Mouse (Mus musculus) liver, embryonic 14.5 days (tissue): ENCODE measurements at regions not wholly inside any gene's neighbourhood (a gene's known extent, or its start where the extent isn't known, plus 50 kb on each side); places are given as distances from the start of the nearest gene placed in this dataset.

Experiments used
- ATAC-seq: fragments of 200-750 bp; cut with Nextera tagmentation; 2 replicates; pipeline ENCODE4 v1.8.0; 2017; ENCODE audit warnings: moderate number of reproducible peaks, mild to moderate bottlenecking, moderate library complexity; ENCODE audit not compliant: insufficient read depth
- DNase-seq, 3 experiments: peaks; one replicate each; pipeline ENCODE4 v3.0.0-alpha.2; 2012 to 2013; ENCODE audit warnings: low read depth in 3 of 3, low spot score in 3 of 3
- H3K27ac ChIP-seq: fragments of 300-500 bp; sonication (generic); 2 replicates; pipeline ENCODE4 v1.5.1; 2014; ENCODE audit warnings: moderate library complexity, mild to moderate bottlenecking, control low read depth, inconsistent platforms
- H3K27me3 ChIP-seq: fragments of 300-500 bp; sonication (generic); 2 replicates; pipeline ENCODE4 v1.6.1; 2014; ENCODE audit warnings: mild to moderate bottlenecking, low read length, moderate library complexity; ENCODE audit not compliant: control insufficient read depth, insufficient read depth
- H3K36me3 ChIP-seq: fragments of 300-500 bp; sonication (generic); replicated peaks from 2 replicates; pipeline ENCODE4 v1.6.1; 2014; ENCODE audit warnings: low read depth; ENCODE audit not compliant: control insufficient read depth, insufficient read depth
- H3K4me1 ChIP-seq, 2 experiments: fragments of 200-500 bp in 1 of 2; fragments of 300-500 bp in 1 of 2; sonication (generic) in 1 of 2; replicated peaks; 2 replicates each; pipeline ENCODE4 v1.6.1; 2012 to 2014; ENCODE audit warnings: antibody characterized with exemption in 1 of 2, inconsistent platforms in 1 of 2, low read length in 1 of 2; ENCODE audit not compliant: control insufficient read depth in 2 of 2, insufficient read depth in 2 of 2
- H3K4me2 ChIP-seq: fragments of 300-500 bp; sonication (generic); 2 replicates; pipeline ENCODE4 v1.6.1; 2014; ENCODE audit warnings: low read depth, mild to moderate bottlenecking, control low read depth, moderate library complexity
- H3K4me3 ChIP-seq, 2 experiments: fragments of 200-500 bp in 1 of 2; fragments of 300-500 bp in 1 of 2; sonication (generic) in 1 of 2; 2 replicates each; pipeline ENCODE4 v1.5.1; 2012 to 2014; ENCODE audit warnings: low read depth in 2 of 2, low read length in 2 of 2, mild to moderate bottlenecking in 2 of 2, control low read depth in 1 of 2, inconsistent platforms in 1 of 2, moderate library complexity in 1 of 2; ENCODE audit not compliant: insufficient read depth in 1 of 2
- H3K9ac ChIP-seq: fragments of 300-500 bp; sonication (generic); replicated peaks from 2 replicates; pipeline ENCODE4 v1.6.1; 2014; ENCODE audit warnings: mild to moderate bottlenecking, control low read depth, moderate library complexity
- H3K9me3 ChIP-seq: fragments of 300-500 bp; sonication (generic); 2 replicates; pipeline ENCODE4 v1.6.1; 2016; ENCODE audit warnings: low read length, mixed read lengths; ENCODE audit not compliant: control insufficient read depth
- CTCF ChIP-seq: IDR thresholded peaks from 2 replicates; pipeline ENCODE4 v1.5.1; 2016; ENCODE audit warnings: antibody characterized with exemption, low read depth, control low read depth
- EP300 ChIP-seq: IDR thresholded peaks from 2 replicates; pipeline ENCODE4 v1.6.1; 2016; ENCODE audit warnings: antibody characterized with exemption, low read depth
- WGBS: fragments of 180-500 bp; shearing (Covaris S2); extraction: QIAGEN DNeasy Blood & Tissue Kit; methylation state at CpG from one replicate; pipeline ENCODE4 v1.1.7; 2014; ENCODE audit not compliant: insufficient replicate concordance; 5-methylcytosine and 5-hydroxymethylcytosine counted together

DNA sequence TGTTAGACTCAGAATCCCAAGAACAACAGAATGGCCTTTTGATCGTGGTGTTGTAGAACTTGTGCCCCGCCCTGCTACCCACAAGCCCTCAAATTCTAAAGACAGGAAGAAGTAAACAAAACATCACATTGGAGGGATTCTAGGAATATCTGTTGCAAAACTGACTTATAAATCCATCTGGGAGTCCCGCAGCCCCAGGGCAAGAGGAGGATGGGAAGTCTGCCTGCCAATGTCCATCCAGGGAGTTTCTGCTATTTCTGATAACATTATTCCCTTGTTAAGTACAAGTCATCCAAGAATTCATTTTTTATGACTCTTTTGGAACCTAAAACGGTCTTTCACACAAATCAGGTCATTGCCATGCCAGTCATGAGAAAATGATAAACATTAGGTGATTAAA lies 164.5 kb upstream of the Tbx18 start:
- TF ChIP-seq EP300 = no peak
- no peak for TF ChIP-seq CTCF
- no peaks in the 10 kb centered on the region for H3K36me3 ChIP-seq
- no peak for DNase-seq
- H3K27me3 ChIP-seq = no peaks in the 10 kb centered on the region
- H3K9me3 ChIP-seq = no peaks in the 10 kb centered on the region
- no peak overlapping the region for H3K9ac ChIP-seq
- no peak overlapping the region for H3K27ac ChIP-seq
- ATAC-seq = no peak
- no peaks in the 10 kb centered on the region for H3K4me1 ChIP-seq
- no peak overlapping the region for H3K4me2 ChIP-seq
- H3K4me3 ChIP-seq = no peak overlapping the region
- 40% methylated on average over 4 of the region's 4 CpGs for WGBS

GRCm38 (mm10) chr9:87897336-87897735 lies 166.3 kb upstream of the Tbx18 start:
- 41% methylated on average over 3 of the region's 3 CpGs for WGBS
- Histone ChIP-seq H3K27ac (no peak overlapping the region), H3K36me3 (no peaks in the 10 kb centered on the region), H3K9me3 (no peaks in the 10 kb centered on the region), H3K9ac (no peak overlapping the region), H3K4me3 (no peak overlapping the region), H3K4me2 (no peak overlapping the region), H3K27me3 (no peaks in the 10 kb centered on the region), H3K4me1 (no peaks in the 10 kb centered on the region)
- DNase-seq (no peak), ATAC-seq (no peak)
- TF ChIP-seq CTCF (no peak), EP300 (no peak)

GRCm38 (mm10) chr9:87899368-87899767 lies 168.3 kb upstream of the Tbx18 start:
- WGBS = 61% methylated on average over 5 of the region's 5 CpGs
- Histone ChIP-seq H3K36me3 (no peaks in the 10 kb centered on the region), H3K4me1 (no peaks in the 10 kb centered on the region), H3K4me2 (no peak overlapping the region), H3K27ac (no peak overlapping the region), H3K27me3 (no peaks in the 10 kb centered on the region), H3K4me3 (no peak overlapping the region), H3K9me3 (no peaks in the 10 kb centered on the region), H3K9ac (no peak overlapping the region)
- TF ChIP-seq EP300 (no peak), CTCF (no peak)
- DNase-seq (no peak), ATAC-seq (no peak)

DNA sequence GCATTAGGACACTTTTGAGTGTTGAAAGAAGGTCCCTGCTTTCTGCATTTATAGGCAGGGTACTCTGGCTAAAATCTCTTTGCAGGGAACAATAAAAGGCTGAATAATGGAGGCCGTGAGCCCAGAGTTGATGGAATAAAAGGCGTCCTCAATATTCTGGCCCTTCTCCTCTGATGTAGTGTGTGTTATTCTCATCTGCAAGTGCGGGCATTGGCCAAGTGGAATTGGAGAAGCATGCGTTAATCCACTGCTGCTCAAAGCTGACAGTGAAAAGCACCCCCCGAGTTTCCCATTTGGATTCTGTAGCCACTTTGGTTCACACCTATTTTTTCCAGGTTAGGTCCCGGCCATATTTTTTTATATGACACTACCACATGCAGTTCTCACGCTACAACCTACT lies 168.7 kb upstream of the Tbx18 start:
- no peak for TF ChIP-seq EP300
- TF ChIP-seq CTCF = no peak
- no peak for ATAC-seq

DNA sequence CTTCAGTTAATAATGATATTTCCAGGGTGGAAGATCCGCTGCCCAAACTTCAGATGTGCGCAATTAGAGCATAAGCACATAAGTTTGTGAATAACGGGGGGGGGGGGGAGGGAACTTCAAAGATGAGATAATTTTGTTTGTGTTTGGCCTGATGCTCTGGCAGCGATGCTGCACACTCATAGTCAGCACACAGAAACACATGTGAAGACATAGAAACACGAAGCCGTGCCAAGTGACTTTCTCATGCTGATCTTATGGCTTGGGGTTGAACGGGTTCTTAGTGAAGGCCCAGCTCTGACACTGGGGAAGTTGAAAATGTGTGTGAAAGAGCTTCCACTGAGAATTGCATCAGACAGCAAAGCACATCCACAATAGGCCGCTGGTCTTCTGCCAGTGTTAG lies 190.2 kb upstream of the Tbx18 start:
- no peak for ATAC-seq
- 64% methylated on average over 8 of the region's 8 CpGs for whole genome bisulfite sequencing
- Histone ChIP-seq H3K27ac (no peak overlapping the region), H3K9me3 (no peaks in the 10 kb centered on the region), H3K9ac (no peak overlapping the region), H3K4me1 (no peaks in the 10 kb centered on the region), H3K4me2 (no peak overlapping the region), H3K4me3 (no peak overlapping the region), H3K27me3 (no peaks in the 10 kb centered on the region), H3K36me3 (no peaks in the 10 kb centered on the region)
- TF ChIP-seq EP300 (no peak), CTCF (no peak)
- no peak for DNase-seq

More for the DNA sequence above, 168.7 kb upstream of the Tbx18 start:
- Histone ChIP-seq H3K4me1 (no peaks in the 10 kb centered on the region), H3K27ac (no peak overlapping the region), H3K4me2 (no peak overlapping the region), H3K27me3 (no peaks in the 10 kb centered on the region), H3K9ac (no peak overlapping the region), H3K9me3 (no peaks in the 10 kb centered on the region), H3K4me3 (no peak overlapping the region), H3K36me3 (no peaks in the 10 kb centered on the region)
- WGBS = 73% methylated on average over 7 of the region's 7 CpGs
- no peak for DNase-seq

GRCm38 (mm10) chr9:87925151-87925550 lies 194.1 kb upstream of the Tbx18 start:
- DNase-seq (no peak), ATAC-seq (no peak)
- Histone ChIP-seq H3K4me2 (no peak overlapping the region), H3K9me3 (no peaks in the 10 kb centered on the region), H3K27ac (no peak overlapping the region), H3K9ac (no peak overlapping the region), H3K36me3 (no peaks in the 10 kb centered on the region), H3K27me3 (no peaks in the 10 kb centered on the region), H3K4me3 (no peak overlapping the region), H3K4me1 (no peaks in the 10 kb centered on the region)
- 61% methylated on average over 4 of the region's 4 CpGs for WGBS
- TF ChIP-seq CTCF = no peak
- no peak for TF ChIP-seq EP300
